Mouse (Mus musculus): ENCODE data around the gene Sipa1l3. TPM values are rescaled to one million over a fixed set of nuclear protein-coding genes. Genes with fewer than 3 reads are reported as not detected.

Sipa1l3 gene
- polyA plus RNA-seq, 1 experiment from 2014 or later = 26.6 TPM

DNA sequence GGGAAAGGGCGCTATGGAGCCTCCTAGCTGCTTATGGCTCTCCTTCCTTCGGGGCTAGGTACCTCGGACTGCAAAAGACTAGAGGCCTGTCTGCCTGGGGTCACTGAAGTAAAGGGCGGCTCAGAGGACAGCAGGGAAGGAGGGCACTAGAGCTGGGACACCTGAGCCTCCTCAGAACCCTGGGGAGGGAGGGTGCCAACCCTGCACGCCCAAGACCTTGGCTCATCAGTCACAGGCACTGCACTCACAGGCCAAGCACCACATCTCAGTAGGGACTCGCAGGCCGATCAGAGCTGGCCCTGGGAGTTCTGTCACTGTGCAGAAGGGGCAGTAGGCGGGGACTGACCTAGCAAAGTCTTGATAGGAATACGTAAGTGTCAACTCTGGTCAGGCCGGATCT is 81.4 kb downstream of the Sipa1l3 start:
- no peaks in the 10 kb centered on the region for H3K36me3 ChIP-seq
- no peak overlapping the region for H3K4me2 ChIP-seq (replicated peaks)
- peak overlapping the region; percentile 48; the same call in 1 of the 2 replicates for H3K27ac ChIP-seq
- no peak overlapping the region for H3K4me3 ChIP-seq (replicated peaks)
- H3K27me3 ChIP-seq (replicated peaks) = no peaks in the 10 kb centered on the region
- peaks cover 15% of the 10 kb centered on the region; the same call in 1 of the 2 replicates for H3K4me1 ChIP-seq (replicated peaks)
- WGBS = 76% methylated on average over 10 of the region's 10 CpGs
- no peaks in the 10 kb centered on the region for H3K9me3 ChIP-seq
- no peak for ATAC-seq
- H3K9ac ChIP-seq = no peak overlapping the region

GRCm38 (mm10) chr7:29434313-29435035 is 84.0 kb downstream of the Sipa1l3 start:
- Histone ChIP-seq H3K36me3 (no peaks in the 10 kb centered on the region), H3K27ac (no peak overlapping the region), H3K9me3 (no peaks in the 10 kb centered on the region), H3K27me3 (replicated peaks) (no peaks in the 10 kb centered on the region), H3K4me2 (replicated peaks) (no peak overlapping the region), H3K9ac (no peak overlapping the region), H3K4me1 (replicated peaks) (peaks cover 21% of the 10 kb centered on the region; the same call in 1 of the 2 replicates), H3K4me3 (replicated peaks) (no peak overlapping the region)
- WGBS = 81% methylated on average over 9 of the region's 9 CpGs
- no peak for ATAC-seq

GRCm38 (mm10) chr7:29433725-29434124 is 84.7 kb downstream of the Sipa1l3 start:
- 92% methylated on average over 10 of the region's 10 CpGs for WGBS
- Histone ChIP-seq H3K27me3 (replicated peaks) (no peaks in the 10 kb centered on the region), H3K4me1 (replicated peaks) (peaks cover 19% of the 10 kb centered on the region; the same call in 1 of the 2 replicates), H3K27ac (no peak overlapping the region), H3K4me2 (replicated peaks) (no peak overlapping the region), H3K36me3 (no peaks in the 10 kb centered on the region), H3K9ac (no peak overlapping the region), H3K4me3 (replicated peaks) (no peak overlapping the region), H3K9me3 (no peaks in the 10 kb centered on the region)
- no peak for ATAC-seq

DNA sequence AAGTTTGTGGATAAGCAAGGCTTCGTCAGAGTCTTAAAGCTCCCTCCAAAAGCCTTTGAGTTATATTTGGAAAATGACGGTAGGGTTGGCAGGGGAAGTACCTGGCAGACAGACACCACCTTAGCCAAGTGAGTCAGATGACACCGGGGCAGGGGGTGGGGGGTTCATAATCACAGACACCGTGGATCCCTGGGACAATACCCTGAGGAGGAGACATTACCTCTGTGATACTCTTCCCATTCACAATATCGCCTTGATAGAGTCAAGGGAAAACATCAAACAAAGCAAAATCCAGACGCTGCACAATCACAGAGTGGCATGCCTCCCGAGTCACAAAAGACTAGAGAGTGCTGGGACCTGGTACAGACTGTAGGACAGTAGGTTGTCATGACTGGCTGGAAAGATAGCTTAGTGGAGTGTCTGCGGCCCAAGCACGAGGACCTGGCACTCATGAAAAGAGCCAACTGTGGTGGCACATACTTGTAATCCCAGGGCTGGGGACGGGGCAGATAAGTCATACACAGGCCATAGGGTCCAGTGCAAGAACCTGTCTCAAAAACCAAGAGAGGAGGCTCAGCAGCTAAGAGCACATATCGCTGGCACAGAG is 85.4 kb downstream of the Sipa1l3 start:
- Histone ChIP-seq H3K27me3 (replicated peaks) (no peaks in the 10 kb centered on the region), H3K4me2 (replicated peaks) (no peak overlapping the region), H3K4me1 (replicated peaks) (peaks cover 19% of the 10 kb centered on the region; the same call in 1 of the 2 replicates), H3K4me3 (replicated peaks) (no peak overlapping the region), H3K36me3 (no peaks in the 10 kb centered on the region), H3K27ac (no peak overlapping the region), H3K9me3 (no peaks in the 10 kb centered on the region), H3K9ac (no peak overlapping the region)
- 81% methylated on average over 11 of the region's 11 CpGs for WGBS
- no peak for ATAC-seq

- ATAC-seq = peak; percentile 29; the same call in 1 of the 2 replicates
- Histone ChIP-seq H3K4me2 (replicated peaks) (no peak overlapping the region), H3K36me3 (no peaks in the 10 kb centered on the region), H3K9me3 (no peaks in the 10 kb centered on the region), H3K4me3 (replicated peaks) (no peak overlapping the region), H3K27me3 (replicated peaks) (no peaks in the 10 kb centered on the region), H3K9ac (no peak overlapping the region), H3K27ac (no peak overlapping the region), H3K4me1 (replicated peaks) (peaks cover 14% of the 10 kb centered on the region; the same call in 1 of the 2 replicates)
- 45% methylated on average over 15 of the region's 15 CpGs for WGBS
Measured at GRCm38 (mm10) chr7:29432180-29432946, 86.1 kb downstream of the Sipa1l3 start.

GRCm38 (mm10) chr7:29430739-29431211 is 87.7 kb downstream of the Sipa1l3 start:
- Histone ChIP-seq H3K27ac (no peak overlapping the region), H3K4me1 (replicated peaks) (peaks cover 8% of the 10 kb centered on the region), H3K4me2 (replicated peaks) (no peak overlapping the region), H3K4me3 (replicated peaks) (no peak overlapping the region), H3K9me3 (no peaks in the 10 kb centered on the region), H3K9ac (no peak overlapping the region), H3K27me3 (replicated peaks) (no peaks in the 10 kb centered on the region), H3K36me3 (no peaks in the 10 kb centered on the region)
- ATAC-seq = no peak
- 31% methylated on average over 6 of the region's 6 CpGs for WGBS

GRCm38 (mm10) chr7:29426056-29426455 is 92.4 kb downstream of the Sipa1l3 start:
- 83% methylated on average over 8 of the region's 8 CpGs for WGBS
- no peak for ATAC-seq
- H3K4me2 ChIP-seq (replicated peaks) = no peak overlapping the region
- no peaks in the 10 kb centered on the region for H3K9me3 ChIP-seq
- no peak overlapping the region for H3K4me3 ChIP-seq (replicated peaks)
- peaks cover 28% of the 10 kb centered on the region for H3K4me1 ChIP-seq (replicated peaks)
- H3K27me3 ChIP-seq (replicated peaks) = no peaks in the 10 kb centered on the region
- H3K36me3 ChIP-seq = no peaks in the 10 kb centered on the region
- H3K27ac ChIP-seq = peak overlapping the region; percentile 73; the same call in 1 of the 2 replicates
- H3K9ac ChIP-seq = no peak overlapping the region

- Histone ChIP-seq H3K27ac (peak overlapping the region; percentile 73), H3K36me3 (no peaks in the 10 kb centered on the region), H3K9me3 (no peaks in the 10 kb centered on the region), H3K4me1 (replicated peaks) (peaks cover 23% of the 10 kb centered on the region), H3K9ac (no peak overlapping the region), H3K4me3 (replicated peaks) (no peak overlapping the region), H3K27me3 (replicated peaks) (no peaks in the 10 kb centered on the region), H3K4me2 (replicated peaks) (0 out of 2 replicates have a peak overlapping the region, but pooled peaks have one; percentile 3)
- ATAC-seq = peak; percentile 68
- WGBS = 31% methylated on average over 7 of the region's 7 CpGs
Measured at GRCm38 (mm10) chr7:29425413-29425827, 93.0 kb downstream of the Sipa1l3 start.

GRCm38 (mm10) chr7:29424690-29425089 is 93.8 kb downstream of the Sipa1l3 start:
- Histone ChIP-seq H3K9me3 (no peaks in the 10 kb centered on the region), H3K4me1 (replicated peaks) (peaks cover 26% of the 10 kb centered on the region), H3K4me2 (replicated peaks) (no peak overlapping the region), H3K4me3 (replicated peaks) (no peak overlapping the region), H3K27ac (peak overlapping the region; percentile 73), H3K9ac (no peak overlapping the region), H3K27me3 (replicated peaks) (no peaks in the 10 kb centered on the region), H3K36me3 (no peaks in the 10 kb centered on the region)
- ATAC-seq = peak; percentile 39; the same call in 1 of the 2 replicates
- WGBS = 17% methylated on average over 5 of the region's 5 CpGs

GRCm38 (mm10) chr7:29421909-29422244 is 96.6 kb downstream of the Sipa1l3 start:
- Histone ChIP-seq H3K27ac (peak overlapping the region; percentile 6; the same call in 1 of the 2 replicates), H3K4me1 (replicated peaks) (peaks cover 38% of the 10 kb centered on the region), H3K9ac (no peak overlapping the region), H3K36me3 (no peaks in the 10 kb centered on the region), H3K9me3 (no peaks in the 10 kb centered on the region), H3K4me3 (replicated peaks) (no peak overlapping the region), H3K4me2 (replicated peaks) (no peak overlapping the region), H3K27me3 (replicated peaks) (no peaks in the 10 kb centered on the region)
- no peak for ATAC-seq
- 58% methylated on average over 3 of the region's 3 CpGs for WGBS

- ATAC-seq = no peak
- H3K9ac ChIP-seq = 0 out of 2 replicates have a peak overlapping the region, but pooled peaks have one; percentile 26
- no peaks in the 10 kb centered on the region for H3K27me3 ChIP-seq (replicated peaks)
- H3K27ac ChIP-seq = peak overlapping the region; percentile 6; the same call in 1 of the 2 replicates
- H3K4me2 ChIP-seq (replicated peaks) = no peak overlapping the region
- no peaks in the 10 kb centered on the region for H3K36me3 ChIP-seq
- 51% methylated on average over 12 of the region's 12 CpGs for WGBS
- no peak overlapping the region for H3K4me3 ChIP-seq (replicated peaks)
- H3K4me1 ChIP-seq (replicated peaks) = peaks cover 40% of the 10 kb centered on the region
- H3K9me3 ChIP-seq = no peaks in the 10 kb centered on the region
Measured at GRCm38 (mm10) chr7:29421240-29421908, 97.1 kb downstream of the Sipa1l3 start.

All from intestine, embryonic 15.5 days (tissue).